Mouse (Mus musculus): ENCODE measurements at regions not wholly inside any gene's neighbourhood (a gene's known extent, or its start where the extent isn't known, plus 50 kb on each side); places are given as distances from the start of the nearest gene placed in this dataset.
A peak's percentile ranks its signal among the peaks of the same experiment; 100 is the strongest.

- DNase-seq, result peak; percentile 2 to 18
- intact Hi-C loops (cut with DNase I), result no loop called here
Observed at GRCm38 (mm10) chr3:148228002-148228707, 762.2 kb downstream of the Adgrl2 start.

DNA sequence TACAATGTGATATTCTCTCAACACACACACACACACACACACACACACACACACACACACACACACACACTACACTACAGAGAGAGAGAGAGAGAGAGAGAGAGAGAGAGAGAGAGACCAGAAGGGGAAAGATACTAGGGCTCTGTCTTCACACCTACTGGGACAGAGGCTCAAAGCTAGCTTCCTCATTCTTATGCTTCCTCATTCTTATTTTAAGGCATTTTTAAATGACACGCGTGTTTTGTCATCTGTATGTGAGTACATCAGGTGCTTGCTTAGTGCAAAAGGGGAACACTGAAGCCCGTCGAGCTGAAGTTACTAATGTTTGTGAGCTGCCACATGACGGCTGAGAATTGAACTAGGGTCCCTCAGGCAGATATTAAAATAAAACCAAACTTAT, 769.5 kb downstream of the Adgrl2 start:
- no peak for DNase-seq
- intact Hi-C loops (cut with DNase I), result no loop called here

- intact Hi-C loops (cut with DNase I), result no loop called here
- no peak for DNase-seq
Observed at GRCm38 (mm10) chr3:148220024-148220590, 770.2 kb downstream of the Adgrl2 start.

DNA sequence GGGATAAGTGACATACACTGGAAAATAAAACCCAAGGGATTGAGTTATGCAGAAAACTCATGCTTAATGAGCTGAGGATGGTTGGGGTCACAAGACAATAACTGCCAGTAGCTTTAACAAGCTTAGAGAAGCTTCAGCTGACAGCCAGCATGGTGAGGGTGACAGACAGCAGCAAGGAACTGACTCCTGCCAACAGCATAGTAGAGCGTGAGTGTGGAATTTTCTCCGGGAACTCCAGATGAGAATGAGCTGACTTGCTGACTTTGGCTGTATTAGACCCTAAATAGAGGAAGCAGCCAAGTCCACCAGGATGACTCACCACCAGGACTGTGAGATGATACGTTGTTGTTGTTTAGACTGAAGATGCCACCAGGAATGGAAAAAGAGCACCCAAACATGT, 788.2 kb downstream of the Adgrl2 start:
- intact Hi-C loops (cut with DNase I), result no loop called here
- peak in 1 of 2 experiments; percentile 2 for DNase-seq

GRCm38 (mm10) chr3:148186704-148187103, 803.7 kb downstream of the Adgrl2 start:
- DNase-seq, result no peak
- intact Hi-C loops (cut with DNase I), result no loop called here

GRCm38 (mm10) chr3:148167556-148167955, 822.8 kb downstream of the Adgrl2 start:
- intact Hi-C loops (cut with DNase I), result no loop called here
- DNase-seq, result no peak

- intact Hi-C loops (cut with DNase I), result no loop called here
- no peak for DNase-seq
Observed at GRCm38 (mm10) chr3:148159059-148159458, 831.3 kb downstream of the Adgrl2 start.

DNA sequence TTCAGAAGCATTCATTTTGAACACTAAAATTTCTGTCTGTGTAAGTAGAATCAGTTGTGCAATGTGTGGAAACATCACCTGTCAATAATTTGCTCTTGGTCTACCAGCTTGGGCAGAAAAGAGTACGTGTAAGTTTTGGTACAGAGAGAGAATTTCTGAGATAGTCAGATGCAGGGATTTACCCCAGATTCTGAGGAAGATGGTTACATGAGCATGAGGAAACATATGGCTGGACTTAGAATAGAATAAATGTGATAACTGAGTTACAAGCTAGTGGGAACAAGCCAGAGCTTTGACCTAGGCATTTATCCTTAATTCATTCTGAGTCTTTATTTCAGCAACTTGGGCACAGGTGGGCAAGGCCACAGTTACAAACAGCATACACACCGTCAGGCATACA, 831.8 kb downstream of the Adgrl2 start:
- intact Hi-C loops (cut with DNase I), result no loop called here
- DNase-seq, result no peak

DNA sequence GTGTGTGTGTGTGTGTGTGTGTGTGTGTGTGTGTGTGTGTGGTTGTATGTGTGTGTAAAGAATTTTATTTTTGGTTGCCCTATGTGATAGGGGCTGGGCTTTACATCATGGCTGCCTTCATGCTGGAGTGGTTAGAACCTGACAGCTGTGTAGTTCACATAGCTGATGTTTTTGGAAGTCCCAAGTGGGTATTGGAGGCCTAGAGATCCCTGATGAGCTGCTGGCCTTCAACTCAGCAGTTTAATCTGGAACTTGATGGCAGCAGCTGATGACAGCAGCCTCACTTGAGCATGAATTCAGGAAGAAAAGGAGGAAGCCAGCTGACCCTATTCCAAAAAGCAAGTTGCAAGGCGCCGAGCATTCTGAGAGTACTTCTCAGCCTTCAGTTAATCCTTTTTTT, 846.6 kb downstream of the Adgrl2 start:
- DNase-seq, result peak; percentile 2 to 23

DNA sequence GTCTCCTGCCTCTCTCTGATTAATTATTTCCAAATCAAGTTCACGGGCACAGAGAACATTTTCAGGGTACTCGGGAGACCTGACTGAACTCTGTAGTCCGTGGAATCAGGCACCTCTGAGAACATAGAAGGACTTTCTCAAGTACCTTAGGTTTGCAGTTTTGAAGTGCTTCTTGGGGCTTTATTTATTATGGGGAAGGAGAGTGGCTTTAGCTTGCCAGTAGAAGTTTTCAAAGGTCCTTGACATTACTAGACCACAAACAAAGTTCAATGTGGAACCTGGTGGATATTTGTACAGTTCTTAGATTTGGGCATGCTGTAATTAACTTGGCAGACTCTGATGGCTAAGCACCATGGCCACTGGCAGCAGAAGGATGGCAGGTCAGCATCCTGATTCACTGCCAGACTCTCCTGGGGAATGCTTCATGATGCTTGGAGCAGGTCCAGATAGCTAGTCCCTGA, 853.5 kb downstream of the Adgrl2 start:
- no peak for DNase-seq
- intact Hi-C loops (cut with DNase I), result no loop called here

More for the DNA sequence above, 846.6 kb downstream of the Adgrl2 start:
- intact Hi-C loops (cut with DNase I), result no loop called here

GRCm38 (mm10) chr3:148134646-148135045, 855.7 kb downstream of the Adgrl2 start:
- no peak for DNase-seq
- intact Hi-C loops (cut with DNase I), result no loop called here

- intact Hi-C loops (cut with DNase I), result no loop called here
- no peak for DNase-seq
Observed at GRCm38 (mm10) chr3:148115576-148115975, 874.8 kb downstream of the Adgrl2 start.

GRCm38 (mm10) chr3:148112204-148112603, 878.2 kb downstream of the Adgrl2 start:
- intact Hi-C loops (cut with DNase I), result no loop called here
- DNase-seq, result no peak

DNA sequence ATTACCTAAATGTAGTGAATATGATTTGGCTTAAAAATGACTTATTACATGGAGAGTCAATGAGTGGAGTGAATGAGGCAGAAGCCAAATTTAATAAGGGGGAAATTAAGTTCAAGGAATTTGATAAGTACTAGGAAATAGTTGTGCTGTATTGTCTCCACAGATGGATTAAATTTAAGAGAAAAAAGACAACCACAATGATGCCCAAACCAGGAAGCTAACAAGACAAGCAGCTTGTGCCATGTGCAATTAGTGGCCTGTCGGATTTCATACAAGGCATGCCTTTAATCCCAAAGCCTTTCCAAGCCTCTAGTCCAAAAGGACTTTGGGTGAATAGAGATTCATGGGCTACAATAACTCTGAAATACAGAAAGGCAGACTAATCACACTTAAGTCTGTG, 883.3 kb downstream of the Adgrl2 start:
- no peak for DNase-seq
- intact Hi-C loops (cut with DNase I), result no loop called here

- no peak for DNase-seq
- intact Hi-C loops (cut with DNase I), result no loop called here
Observed at GRCm38 (mm10) chr3:148093930-148094329, 896.4 kb downstream of the Adgrl2 start.

GRCm38 (mm10) chr3:148075841-148076240, 914.5 kb downstream of the Adgrl2 start:
- intact Hi-C loops (cut with DNase I), result no loop called here
- no peak for DNase-seq

- intact Hi-C loops (cut with DNase I), result no loop called here
- no peak for DNase-seq
Observed at GRCm38 (mm10) chr3:148066701-148067100, 923.7 kb downstream of the Adgrl2 start.

GRCm38 (mm10) chr3:148056074-148056473, 934.3 kb downstream of the Adgrl2 start:
- no peak for DNase-seq
- intact Hi-C loops (cut with DNase I), result no loop called here

DNA sequence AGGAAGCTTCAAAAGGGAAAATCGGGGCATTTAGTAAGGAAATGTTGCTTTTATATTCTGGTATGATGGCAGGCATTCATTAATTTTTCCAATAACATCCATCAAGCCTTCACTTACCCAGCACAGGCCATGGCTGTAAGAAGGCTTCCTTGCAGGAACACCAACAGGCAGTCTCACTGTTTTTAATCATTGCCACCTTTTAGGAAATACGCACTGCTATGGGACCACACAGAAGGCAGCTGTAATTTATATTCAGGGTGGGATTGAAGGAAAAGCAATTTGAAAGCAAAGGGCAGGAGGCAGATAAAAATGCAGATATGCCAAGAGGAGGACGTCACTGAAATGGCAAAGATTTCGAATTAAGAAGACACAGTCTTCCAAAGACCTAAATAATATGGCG, 937.8 kb downstream of the Adgrl2 start:
- intact Hi-C loops (cut with DNase I), result no loop called here

GRCm38 (mm10) chr3:148048247-148048646, 942.1 kb downstream of the Adgrl2 start:
- no peak for DNase-seq
- intact Hi-C loops (cut with DNase I), result no loop called here

More for the DNA sequence above, 937.8 kb downstream of the Adgrl2 start:
- no peak for DNase-seq

DNA sequence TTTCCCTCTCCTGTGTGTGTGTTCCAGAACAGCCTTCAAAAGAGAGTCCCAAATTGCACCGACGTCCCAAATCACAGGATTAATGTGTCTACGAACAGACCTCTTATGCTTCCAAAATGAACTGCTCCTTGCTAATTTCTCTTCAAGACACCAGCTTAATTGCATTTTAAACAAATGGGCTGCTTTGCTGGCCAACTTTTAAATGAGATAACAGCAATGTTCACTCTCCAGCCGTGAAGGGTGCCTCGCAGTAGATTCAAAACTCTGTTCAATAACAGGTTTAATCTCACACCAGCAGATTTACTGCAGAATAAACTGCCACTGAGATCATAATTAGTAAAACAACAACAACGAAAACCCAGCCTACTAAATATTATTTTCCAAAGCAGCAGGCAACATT, 957.8 kb downstream of the Adgrl2 start:
- intact Hi-C loops (cut with DNase I), result no loop called here
- DNase-seq, result no peak

- intact Hi-C loops (cut with DNase I), result loop anchor here (10.0 kb wide), 1 partner anchor 1011 kb away; no protein-coding TSS in a partner anchor
- no peak for DNase-seq
Observed at GRCm38 (mm10) chr3:148005831-148006230, 984.5 kb downstream of the Adgrl2 start.

Measured in heart, postnatal 14 days (tissue).